Mouse (Mus musculus) megakaryocyte, adult 5-6 weeks (primary cell): ENCODE results near the gene Cdk2ap2. TPM values are rescaled to one million over a fixed set of nuclear protein-coding genes. Genes with fewer than 3 reads are reported as not detected.

Experiments
- ATAC-seq: 2 replicates; pipeline ENCODE4 v1.8.0; 2016; ENCODE audit warnings: mild to moderate bottlenecking, inconsistent platforms; ENCODE audit not compliant: poor library complexity, severe bottlenecking
- total RNA-seq, 2 experiments: library from RNA; stranded (forward) in 1 of 2; stranded (reverse) in 1 of 2; fragments of 153-499, 151-499 nt in 1 of 2; fragments of 221-1000, 200-1000 nt in 1 of 2; gene quantifications; 2 replicates each; pipeline versions ENCODE4 v1.2.3 to v1.2.4; 2015 to 2017

The Cdk2ap2 gene
- total RNA-seq, 2 experiments from 2014 or later, result 83.4 to 277 TPM

GRCm38 (mm10) chr19:4135229-4135962, 38.4 kb downstream of the Cdk2ap2 start:
- 0 out of 2 replicates have a peak, but pooled peaks have one; percentile 8 for ATAC-seq

DNA sequence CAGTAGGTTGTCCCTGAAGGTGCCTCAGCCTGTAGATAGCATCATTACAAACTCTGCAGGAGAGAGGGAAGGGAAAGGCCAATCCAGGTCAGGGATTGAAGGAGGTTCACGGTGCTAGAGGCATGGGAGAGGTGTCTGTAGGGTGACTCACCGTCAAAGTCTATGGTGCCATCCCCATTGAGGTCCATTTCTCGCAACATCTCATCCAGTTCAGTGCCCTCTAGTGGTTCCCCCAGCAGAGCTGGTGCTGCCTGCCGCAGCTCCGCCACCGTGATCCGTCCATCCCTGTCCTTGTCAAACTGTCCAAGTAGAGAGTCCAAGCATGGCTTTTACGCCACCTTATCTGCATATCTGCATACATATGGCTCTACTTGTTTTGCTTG, 39.0 kb downstream of the Cdk2ap2 start:
- ATAC-seq, result peak; percentile 94

GRCm38 (mm10) chr19:4136463-4136862, 39.5 kb downstream of the Cdk2ap2 start:
- no peak for ATAC-seq

GRCm38 (mm10) chr19:4137913-4138312, 40.9 kb downstream of the Cdk2ap2 start:
- 0 out of 2 replicates have a peak, but pooled peaks have one; percentile 27 for ATAC-seq

GRCm38 (mm10) chr19:4139446-4139845, 42.5 kb downstream of the Cdk2ap2 start, which contains the start of gene Gpr152:
Gpr152 (plus strand) TSS chr19:4139787.
- ATAC-seq, result no peak

DNA sequence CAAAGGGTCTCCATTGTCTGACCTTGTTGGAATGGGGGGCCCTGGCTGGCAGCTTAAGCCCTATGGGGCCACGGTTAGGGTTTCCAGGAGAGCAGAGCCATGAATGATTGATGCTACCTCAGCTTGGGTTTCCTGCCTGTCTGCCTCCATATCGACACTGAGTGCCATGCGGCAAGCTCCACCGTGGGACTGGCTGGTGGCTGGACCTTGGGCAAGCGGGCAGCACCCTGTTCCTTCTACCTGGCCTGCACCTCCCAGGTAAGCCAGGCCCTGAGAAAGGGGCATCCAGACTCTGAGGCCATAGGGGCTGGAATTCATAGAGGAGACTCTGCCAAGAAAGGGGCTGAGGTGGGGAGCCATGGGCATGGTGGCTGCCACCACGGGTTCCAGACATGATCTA, 43.2 kb downstream of the Cdk2ap2 start:
- no peak for ATAC-seq

DNA sequence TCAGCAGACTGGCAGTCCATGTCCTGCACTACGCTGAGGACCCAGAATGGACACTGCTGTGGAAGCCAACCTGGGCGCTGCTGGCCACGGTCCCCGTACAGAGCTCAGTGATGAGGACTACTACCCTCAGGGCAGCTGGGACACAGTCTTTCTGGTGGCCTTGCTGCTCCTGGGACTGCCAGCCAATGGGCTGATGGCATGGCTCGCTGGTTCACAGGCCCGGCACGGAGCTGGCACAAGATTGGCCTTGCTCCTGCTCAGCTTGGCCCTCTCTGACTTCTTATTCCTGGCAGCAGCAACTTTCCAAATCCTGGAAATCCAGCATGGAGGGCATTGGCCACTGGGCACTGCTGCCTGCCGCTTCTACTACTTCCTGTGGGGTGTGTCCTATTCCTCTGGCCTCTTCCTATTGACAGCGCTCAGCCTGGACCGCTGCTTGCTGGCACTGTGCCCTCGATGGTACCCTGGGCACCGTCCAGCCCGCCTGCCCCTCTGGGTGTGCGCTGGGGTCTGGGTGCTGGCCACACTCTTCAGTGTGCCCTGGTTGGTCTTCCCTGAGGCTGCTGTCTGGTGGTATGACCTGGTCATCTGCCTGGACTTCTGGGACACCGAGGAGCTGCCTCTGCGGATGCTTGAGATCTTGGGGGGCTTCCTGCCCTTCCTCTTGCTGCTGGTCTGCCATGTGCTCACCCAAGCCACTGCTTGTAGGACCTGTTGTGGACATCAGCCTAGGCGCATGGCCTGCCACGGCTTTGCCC, 45.6 kb downstream of the Cdk2ap2 start:
- no peak for ATAC-seq

GRCm38 (mm10) chr19:4143759-4144268, 46.8 kb downstream of the Cdk2ap2 start, which contains the start of gene Cabp4:
Cabp4 (minus strand) TSS chr19:4144033.
- ATAC-seq, result no peak

DNA sequence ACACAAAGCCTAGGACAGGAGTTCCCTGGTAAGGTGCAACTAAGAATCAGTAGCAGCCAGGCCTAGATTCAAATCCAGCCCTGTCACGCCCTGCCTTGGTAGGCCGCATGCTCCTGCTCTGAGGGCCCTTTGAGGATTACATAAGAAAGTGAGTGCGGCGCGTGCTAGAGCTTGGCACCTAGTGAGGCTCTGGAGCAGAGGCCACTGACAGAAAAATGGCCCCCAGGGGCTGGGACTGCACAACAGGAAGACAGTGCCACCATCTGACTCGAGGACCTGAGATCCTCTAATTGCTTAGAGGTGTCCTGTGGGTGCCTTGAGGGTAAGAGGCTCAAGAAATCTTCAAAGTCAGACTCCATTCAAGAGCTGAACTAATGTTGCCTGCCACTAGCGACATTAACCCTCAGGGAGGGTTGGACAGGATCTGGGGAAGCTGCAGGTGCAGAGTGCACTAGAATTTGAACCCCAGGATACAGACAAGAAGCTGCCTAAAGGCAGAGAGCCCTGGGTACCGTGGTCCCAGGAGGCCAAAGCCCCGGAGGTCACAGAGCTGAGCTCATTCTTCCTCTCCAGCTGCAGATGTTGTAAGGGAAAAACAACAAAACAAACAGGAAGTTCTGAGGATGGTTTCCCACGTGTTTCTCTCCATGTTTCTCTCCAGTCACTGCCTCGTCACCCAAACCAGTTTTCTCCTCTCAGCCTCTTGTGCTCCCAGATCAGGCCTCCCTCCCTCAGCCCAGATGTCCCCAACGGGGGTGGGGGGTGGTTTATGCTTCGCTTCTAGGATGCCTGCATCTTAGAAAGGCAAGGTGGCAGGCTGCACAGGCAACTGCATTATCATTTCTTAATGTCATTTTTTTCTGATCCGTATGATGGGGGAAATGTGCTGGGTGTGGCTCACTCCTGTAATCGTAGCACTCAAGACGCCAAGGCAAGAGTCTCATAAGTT, 47.8 kb downstream of the Cdk2ap2 start:
- no peak for ATAC-seq

GRCm38 (mm10) chr19:4145936-4146335, 49.0 kb downstream of the Cdk2ap2 start:
- no peak for ATAC-seq

DNA sequence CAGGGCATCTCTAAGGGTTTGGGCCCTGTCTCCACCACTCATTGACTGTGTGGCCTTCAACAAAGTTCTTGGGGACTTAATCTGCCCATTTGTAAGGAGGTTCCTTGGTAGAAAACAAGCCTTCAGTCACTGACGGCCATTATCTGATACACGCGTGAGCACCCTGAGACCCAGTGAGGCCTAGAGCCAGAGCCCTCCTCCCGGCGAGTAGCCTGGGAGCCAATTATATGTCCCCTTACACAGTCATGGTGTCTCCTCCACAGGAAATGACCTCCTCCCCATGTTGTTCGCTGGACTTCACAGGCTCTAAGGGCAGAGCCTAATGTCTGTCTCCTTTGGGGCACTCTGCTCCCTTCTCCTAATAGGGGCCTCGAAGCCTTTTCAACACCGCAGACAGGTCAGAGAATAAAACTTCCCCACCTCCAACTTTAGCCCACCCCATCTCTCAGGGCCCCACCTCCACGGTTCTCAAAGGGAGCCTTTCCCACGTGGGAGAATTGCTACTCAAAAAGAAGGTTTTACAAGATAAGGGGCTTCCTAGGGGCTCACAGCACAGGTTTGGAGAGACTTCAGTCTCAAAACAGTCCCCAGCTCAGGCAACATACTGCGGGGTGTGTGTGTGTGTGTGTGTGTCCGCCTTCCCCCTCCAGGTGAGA, 49.5 kb downstream of the Cdk2ap2 start:
- no peak for ATAC-seq

GRCm38 (mm10) chr19:4147022-4147405, 50.0 kb downstream of the Cdk2ap2 start:
- ATAC-seq, result peak; percentile 20; the same call in 1 of the 2 replicates

DNA sequence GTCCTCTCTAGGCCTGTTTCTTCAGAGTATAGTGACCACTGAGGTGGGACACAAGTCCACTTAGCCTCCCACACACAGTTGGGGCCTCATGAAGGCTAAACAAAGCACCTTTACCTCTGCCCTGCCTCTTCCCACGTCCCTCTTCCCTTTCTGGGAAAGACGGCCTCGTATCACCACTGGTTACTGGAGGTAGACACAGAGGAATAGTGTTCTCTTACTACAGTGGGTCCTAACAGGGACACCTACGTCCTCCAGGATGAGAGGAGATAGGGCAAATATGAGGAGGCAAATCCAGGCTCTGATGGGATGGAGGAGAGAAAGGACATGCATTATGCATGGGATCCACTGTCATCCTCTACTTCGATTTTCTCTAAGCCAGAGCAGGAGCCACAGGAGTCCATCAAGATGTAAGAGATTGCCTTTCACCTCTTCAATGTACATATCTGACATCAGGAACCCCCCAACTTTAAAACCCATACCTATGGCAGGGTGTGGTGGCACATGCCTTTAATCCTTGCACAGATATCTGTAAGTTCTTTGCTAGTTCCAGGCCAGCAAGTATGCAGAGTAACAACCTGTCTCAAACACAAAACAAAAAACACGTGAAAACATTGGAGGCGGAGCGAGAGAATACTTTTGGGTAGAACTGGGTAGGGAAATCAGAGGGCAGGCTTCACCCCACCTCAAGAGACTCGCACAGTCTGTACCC, 51.0 kb downstream of the Cdk2ap2 start:
- ATAC-seq, result no peak

GRCm38 (mm10) chr19:4148491-4148806, 51.5 kb downstream of the Cdk2ap2 start, which contains the start of gene Coro1b:
Coro1b (plus strand) TSS chr19:4148619.
- ATAC-seq, result peak; percentile 92

Other genes with a start within 250 kb of the Cdk2ap2 start
Only the 30 nearest of the 34 such genes appear.
- 213 and 215 TPM in 2 replicates for gene Ndufs8, start 184.4 kb upstream of the Cdk2ap2 start, total RNA-seq (2015)
- gene Ndufs8, start 184.4 kb upstream of the Cdk2ap2 start, total RNA-seq (2017), result 60.4 and 83.5 TPM in 2 replicates
- gene Aldh3b1, start 167.4 kb upstream of the Cdk2ap2 start, total RNA-seq (2015), result 47.3 and 48.1 TPM in 2 replicates
- 104 TPM in 2 replicates for gene Aldh3b1, start 167.4 kb upstream of the Cdk2ap2 start, total RNA-seq (2017)
- 242 and 258 TPM in 2 replicates for gene Unc93b1, start 162.0 kb upstream of the Cdk2ap2 start, total RNA-seq (2015)
- 447 and 483 TPM in 2 replicates for gene Unc93b1, start 162.0 kb upstream of the Cdk2ap2 start, total RNA-seq (2017)
- gene Aldh3b3, start 138.5 kb upstream of the Cdk2ap2 start, total RNA-seq (2015), result 1.4 and 2.7 TPM in 2 replicates
- 2.4 TPM in 2 replicates for gene Aldh3b3, start 138.5 kb upstream of the Cdk2ap2 start, total RNA-seq (2017)
- gene Aldh3b2, start 124.9 kb upstream of the Cdk2ap2 start, total RNA-seq (2015), result 0.18 and 2.2 TPM in 2 replicates
- 0.28 and 0.55 TPM in 2 replicates for gene Aldh3b2, start 124.9 kb upstream of the Cdk2ap2 start, total RNA-seq (2017)
- gene Acy3, start 110.6 kb upstream of the Cdk2ap2 start, total RNA-seq (2015), result 0.51 and 0.62 TPM in 2 replicates
- not detected in 2 replicates for gene Acy3, start 110.6 kb upstream of the Cdk2ap2 start, total RNA-seq (2017)
- gene Tbx10, start 104.4 kb upstream of the Cdk2ap2 start, total RNA-seq (2015), result not detected in 2 replicates
- not detected in 2 replicates for gene Tbx10, start 104.4 kb upstream of the Cdk2ap2 start, total RNA-seq (2017)
- 8.6 and 13.4 TPM in 2 replicates for gene Nudt8, start 96.6 kb upstream of the Cdk2ap2 start, total RNA-seq (2015)
- 4.9 and 5.7 TPM in 2 replicates for gene Nudt8, start 96.6 kb upstream of the Cdk2ap2 start, total RNA-seq (2017)
- 0.45 TPM in 1 of 2 replicates, not detected in the other for gene Gm49405, start 96.6 kb upstream of the Cdk2ap2 start, total RNA-seq (2015)
- gene Gm49405, start 96.6 kb upstream of the Cdk2ap2 start, total RNA-seq (2017), result 0.28 and 1.2 TPM in 2 replicates
- gene Doc2g, start 93.9 kb upstream of the Cdk2ap2 start, total RNA-seq (2015), result 1.2 and 1.5 TPM in 2 replicates
- 0.18 and 0.37 TPM in 2 replicates for gene Doc2g, start 93.9 kb upstream of the Cdk2ap2 start, total RNA-seq (2017)
- 82.1 and 103 TPM in 2 replicates for gene Ndufv1, start 84.4 kb upstream of the Cdk2ap2 start, total RNA-seq (2015)
- gene Ndufv1, start 84.4 kb upstream of the Cdk2ap2 start, total RNA-seq (2017), result 151 and 169 TPM in 2 replicates
- 257 and 287 TPM in 2 replicates for gene Gstp1, start 59.2 kb upstream of the Cdk2ap2 start, total RNA-seq (2015)
- 69.5 and 80.2 TPM in 2 replicates for gene Gstp1, start 59.2 kb upstream of the Cdk2ap2 start, total RNA-seq (2017)
- gene Gstp2, start 51.2 kb upstream of the Cdk2ap2 start, total RNA-seq (2015), result 4.8 TPM in 1 of 2 replicates, not detected in the other
- 1.8 TPM in 1 of 2 replicates, not detected in the other for gene Gstp2, start 51.2 kb upstream of the Cdk2ap2 start, total RNA-seq (2017)
- gene Gstp3, start 37.6 kb upstream of the Cdk2ap2 start, total RNA-seq (2015), result 3.0 and 5.0 TPM in 2 replicates
- 4.0 and 4.5 TPM in 2 replicates for gene Gstp3, start 37.6 kb upstream of the Cdk2ap2 start, total RNA-seq (2017)
- gene Cabp2, start 15.6 kb upstream of the Cdk2ap2 start, total RNA-seq (2015), result not detected in 2 replicates
- gene Cabp2, start 15.6 kb upstream of the Cdk2ap2 start, total RNA-seq (2017), result not detected in 2 replicates
- gene Pitpnm1, start 2.8 kb downstream of the Cdk2ap2 start, total RNA-seq (2015), result 38.3 and 47.7 TPM in 2 replicates
- 30.2 and 38.9 TPM in 2 replicates for gene Pitpnm1, start 2.8 kb downstream of the Cdk2ap2 start, total RNA-seq (2017)
- 111 and 139 TPM in 2 replicates for gene Aip, start 28.7 kb downstream of the Cdk2ap2 start, total RNA-seq (2015)
- gene Aip, start 28.7 kb downstream of the Cdk2ap2 start, total RNA-seq (2017), result 72.5 and 76.7 TPM in 2 replicates
- gene Gpr152, start 42.6 kb downstream of the Cdk2ap2 start, total RNA-seq (2015), result not detected in 2 replicates
- gene Gpr152, start 42.6 kb downstream of the Cdk2ap2 start, total RNA-seq (2017), result not detected in 2 replicates
- 0.14 and 0.22 TPM in 2 replicates for gene Cabp4, start 46.9 kb downstream of the Cdk2ap2 start, total RNA-seq (2015)
- gene Cabp4, start 46.9 kb downstream of the Cdk2ap2 start, total RNA-seq (2017), result not detected in 2 replicates
- gene Coro1b, start 51.4 kb downstream of the Cdk2ap2 start, total RNA-seq (2015), result 279 and 345 TPM in 2 replicates
- gene Coro1b, start 51.4 kb downstream of the Cdk2ap2 start, total RNA-seq (2017), result 142 and 161 TPM in 2 replicates
- gene Ptprcap, start 56.4 kb downstream of the Cdk2ap2 start, total RNA-seq (2015), result 30.5 and 42.1 TPM in 2 replicates
- 43.9 and 44.8 TPM in 2 replicates for gene Ptprcap, start 56.4 kb downstream of the Cdk2ap2 start, total RNA-seq (2017)
- gene Rps6kb2, start 66.2 kb downstream of the Cdk2ap2 start, total RNA-seq (2015), result 21.0 and 26.7 TPM in 2 replicates
- 21.0 and 25.0 TPM in 2 replicates for gene Rps6kb2, start 66.2 kb downstream of the Cdk2ap2 start, total RNA-seq (2017)
- gene Carns1, start 78.3 kb downstream of the Cdk2ap2 start, total RNA-seq (2015), result 3.9 and 4.7 TPM in 2 replicates
- gene Carns1, start 78.3 kb downstream of the Cdk2ap2 start, total RNA-seq (2017), result 1.3 and 2.0 TPM in 2 replicates
- 52.8 and 59.9 TPM in 2 replicates for gene Tbc1d10c, start 94.1 kb downstream of the Cdk2ap2 start, total RNA-seq (2015)
- 21.5 and 33.5 TPM in 2 replicates for gene Tbc1d10c, start 94.1 kb downstream of the Cdk2ap2 start, total RNA-seq (2017)
- 496 and 536 TPM in 2 replicates for gene Ppp1ca, start 94.9 kb downstream of the Cdk2ap2 start, total RNA-seq (2015)
- gene Ppp1ca, start 94.9 kb downstream of the Cdk2ap2 start, total RNA-seq (2017), result 639 and 705 TPM in 2 replicates
- 32.8 and 36.7 TPM in 2 replicates for gene Rad9a, start 104.5 kb downstream of the Cdk2ap2 start, total RNA-seq (2015)
- gene Rad9a, start 104.5 kb downstream of the Cdk2ap2 start, total RNA-seq (2017), result 21.4 and 22.8 TPM in 2 replicates
- gene Clcf1, start 117.1 kb downstream of the Cdk2ap2 start, total RNA-seq (2015), result 1.4 and 2.9 TPM in 2 replicates
- gene Clcf1, start 117.1 kb downstream of the Cdk2ap2 start, total RNA-seq (2017), result 0.40 and 2.2 TPM in 2 replicates
- not detected in 2 replicates for gene AC109138.7, start 117.2 kb downstream of the Cdk2ap2 start, total RNA-seq (2015)
- not detected in 2 replicates for gene AC109138.7, start 117.2 kb downstream of the Cdk2ap2 start, total RNA-seq (2017)
- gene Pold4, start 134.7 kb downstream of the Cdk2ap2 start, total RNA-seq (2015), result 98.9 and 105 TPM in 2 replicates
- 102 and 122 TPM in 2 replicates for gene Pold4, start 134.7 kb downstream of the Cdk2ap2 start, total RNA-seq (2017)
- gene Ssh3, start 172.0 kb downstream of the Cdk2ap2 start, total RNA-seq (2015), result 15.9 and 16.5 TPM in 2 replicates
- gene Ssh3, start 172.0 kb downstream of the Cdk2ap2 start, total RNA-seq (2017), result 17.2 and 19.8 TPM in 2 replicates